Mouse (Mus musculus) adrenal gland, postnatal 14 days (tissue): ENCODE data around the gene Brd7. TPM values are rescaled to one million over a fixed set of nuclear protein-coding genes. Genes with fewer than 3 reads are reported as not detected.
A peak's percentile ranks its signal among the peaks of the same experiment; 100 is the strongest.

Source experiments
- DNase-seq: peaks from one replicate; pipeline ENCODE4 v3.0.0; 2021; ENCODE audit warnings: mixed read lengths
- total RNA-seq: library from RNA; stranded (reverse); gene quantifications from 2 replicates; pipeline ENCODE4 v1.2.3, GENCODE M21; 2021

Gene Brd7
- total RNA-seq, 1 experiment from 2014 or later, result 96.5 TPM

DNA sequence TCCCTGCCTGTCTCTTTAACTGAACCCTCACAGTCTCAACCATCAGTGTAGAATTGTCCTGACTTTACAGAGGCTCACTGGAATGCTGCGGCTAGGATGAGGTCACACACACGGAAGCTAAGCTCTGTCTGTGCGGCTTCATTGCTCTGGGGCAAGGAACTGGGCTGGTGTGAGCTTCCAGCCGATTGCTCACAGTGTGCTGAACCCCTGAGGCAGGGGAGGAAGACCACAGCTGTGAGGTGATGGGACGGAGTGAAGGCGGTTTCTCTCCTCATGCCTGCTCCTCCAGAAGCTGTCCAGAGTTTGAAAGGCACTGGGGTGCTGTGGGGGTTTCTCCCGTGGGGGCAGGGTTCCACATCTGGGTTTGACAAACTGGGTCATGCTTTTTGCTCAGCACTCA lies 77.3 kb downstream of the Brd7 start:
- DNase-seq, result no peak

DNA sequence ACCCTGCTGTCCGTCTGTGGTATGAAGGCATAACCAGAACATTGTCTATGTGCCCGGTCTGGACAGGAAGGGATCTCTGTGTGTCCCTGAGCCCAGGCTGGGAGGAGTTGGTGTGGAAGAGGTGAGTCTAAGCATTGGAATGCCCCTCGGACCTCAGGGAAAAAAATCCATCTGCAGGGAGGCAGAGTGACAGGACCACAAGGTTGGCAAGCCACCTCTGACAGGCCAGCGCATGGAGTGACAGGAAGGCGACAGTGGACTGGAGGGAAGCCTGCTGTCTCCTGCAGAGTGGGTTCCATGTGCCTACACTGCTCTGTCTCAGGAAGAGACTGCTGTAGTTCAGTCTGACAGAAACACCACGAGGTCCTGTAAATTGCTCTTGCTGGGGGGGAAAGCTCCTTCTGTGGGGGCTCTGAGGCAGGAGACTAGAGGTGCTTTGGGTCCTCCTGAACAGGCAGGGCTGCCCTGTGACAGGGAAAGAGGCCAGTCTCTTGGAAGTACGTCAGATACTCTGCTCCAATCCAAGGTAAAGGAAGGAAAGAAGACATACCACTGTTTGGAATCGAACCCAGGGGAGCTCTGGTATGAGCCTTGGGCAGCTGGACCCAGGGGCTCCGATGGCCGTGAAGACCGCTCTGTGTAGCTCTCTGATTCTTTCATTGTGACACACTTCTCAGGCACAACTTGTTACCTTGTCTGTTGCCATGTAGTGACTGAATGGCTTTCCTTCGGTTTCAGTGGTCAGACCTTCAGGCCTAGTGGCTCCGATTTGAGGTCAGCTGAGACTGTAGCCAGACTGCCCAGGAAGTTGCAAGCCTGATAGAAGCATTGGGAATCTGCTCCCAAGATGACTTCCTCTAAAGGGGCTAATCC lies 78.5 kb downstream of the Brd7 start:
- DNase-seq, result peak; percentile 47

DNA sequence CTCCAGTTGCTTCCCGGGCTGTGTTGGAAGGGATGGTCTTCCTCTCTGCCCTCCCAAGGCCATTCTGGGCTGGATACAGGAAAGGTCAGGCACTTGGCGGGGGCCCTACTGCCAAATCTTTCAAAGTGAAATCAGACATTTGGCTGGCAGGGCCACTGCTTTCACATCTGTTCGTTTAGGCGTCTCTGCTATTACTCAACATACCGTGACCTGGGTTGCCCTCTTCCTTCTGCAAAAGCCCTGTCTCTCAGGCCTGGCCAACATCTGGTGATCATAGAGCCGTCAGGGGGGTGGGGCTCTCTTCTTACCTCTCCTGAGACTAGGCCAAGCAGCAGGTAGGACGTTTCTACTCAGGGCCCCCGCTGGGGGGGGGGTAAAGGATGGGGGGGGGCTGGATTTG lies 79.3 kb downstream of the Brd7 start:
- DNase-seq, result peak; percentile 90

Other genes with a start within 250 kb of the Brd7 start
- gene Cnep1r1, start 243.4 kb downstream of the Brd7 start, total RNA-seq, result 30.5 and 32.6 TPM in 2 replicates
- gene Heatr3, start 224.3 kb downstream of the Brd7 start, total RNA-seq, result 31.8 and 32.3 TPM in 2 replicates
- gene Tent4b, start 163.0 kb downstream of the Brd7 start, total RNA-seq, result 32.0 and 32.5 TPM in 2 replicates
- gene Adcy7, start 89.8 kb downstream of the Brd7 start, total RNA-seq, result 5.6 and 12.8 TPM in 2 replicates
- 40.7 and 46.1 TPM in 2 replicates for gene Nkd1, start 159.2 kb upstream of the Brd7 start, total RNA-seq